Comparison of ENCODE assay signal across 13 mouse cellular contexts in the genomic region with DNA sequence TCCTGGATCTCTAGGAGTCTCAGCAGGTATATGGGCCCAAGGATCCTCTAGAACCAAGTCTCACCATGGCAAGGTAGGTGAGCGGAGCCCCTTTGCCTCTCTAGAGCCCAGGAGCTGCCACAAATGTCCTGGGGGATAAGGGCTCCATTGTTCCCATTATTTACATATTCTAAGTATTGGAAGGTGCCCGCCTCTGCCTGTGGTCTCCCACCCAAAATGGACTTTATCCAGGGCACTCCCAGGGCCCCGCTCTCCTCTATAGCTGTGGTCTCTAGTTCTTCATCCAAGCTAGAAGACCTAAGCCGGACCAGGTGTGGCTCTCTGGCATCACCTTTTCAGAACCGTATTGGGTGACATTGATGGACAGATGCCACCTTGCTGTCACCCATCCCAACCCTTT. TPM values are rescaled to one million over a fixed set of nuclear protein-coding genes. Genes with fewer than 3 reads are reported as not detected.
DNase-seq lines count a peak whose midpoint lies in the region; ATAC-seq and TF ChIP-seq lines count a peak whose summit lies in the region.
"Had no signal": no experiment of that assay in that cellular context is flagged by ENCODE, and none has a peak within 500 bp of the region (broad histone marks: within the 10 kb centered on the region; RNA-seq: fewer than 3 reads in every experiment).

A gene (minus strand): TSS at position 101 of the 400 bp plus-strand sequence.

- no peak for ATAC-seq in neural tube, embryonic 11.5 days (ENCODE audit: insufficient read depth, low FRiP score, low TSS enrichment)
- ATAC-seq in forebrain, postnatal 0 days, result no peak
- ATAC-seq in midbrain, embryonic 11.5 days (ENCODE audit: low FRiP score), result no peak
- no peak for ATAC-seq in intestine, embryonic 16.5 days

- WGBS in neural tube, embryonic 11.5 days, result 90% methylated on average over 5 of the region's 5 CpGs
- WGBS in forebrain, postnatal 0 days, result 91% methylated on average over 5 of the region's 5 CpGs
- 90% methylated on average over 5 of the region's 5 CpGs for WGBS in midbrain, embryonic 11.5 days
- WGBS in intestine, embryonic 16.5 days, result 68% methylated on average over 5 of the region's 5 CpGs

- no peak within 1 kb of the TSS for H3K4me2 ChIP-seq in neural tube, embryonic 11.5 days (ENCODE audit: low read depth)
- H3K4me2 ChIP-seq in forebrain, postnatal 0 days (ENCODE audit: low read depth), result peak within 1 kb of the TSS; percentile 32; the same call in 1 of the 2 replicates
- H3K4me2 ChIP-seq in midbrain, embryonic 11.5 days, result no peak within 1 kb of the TSS
- no peak within 1 kb of the TSS for H3K4me2 ChIP-seq in intestine, embryonic 16.5 days (ENCODE audit: low read depth, low read length)
- H3K4me2 ChIP-seq: liver, embryonic 15.5 days had no signal

- no peak within 1 kb of the TSS for H3K9ac ChIP-seq in neural tube, embryonic 11.5 days (ENCODE audit: low read length)
- H3K9ac ChIP-seq in forebrain, postnatal 0 days, result no peak within 1 kb of the TSS
- no peak within 1 kb of the TSS for H3K9ac ChIP-seq in midbrain, embryonic 11.5 days (ENCODE audit: low read length)
- no peak within 1 kb of the TSS for H3K9ac ChIP-seq in intestine, embryonic 16.5 days (ENCODE audit: low read depth, low read length)
- H3K9ac ChIP-seq: liver, embryonic 15.5 days had no signal

- TF ChIP-seq CTCF in forebrain, postnatal 0 days (IDR thresholded peaks at IDR 0.05; ENCODE audit: low read depth), result no peak

- no peak for DNase-seq in neural tube, embryonic 11.5 days (ENCODE audit: low spot score)
- DNase-seq in neural tube, embryonic 10.5 days (ENCODE audit: extremely low spot score, low spot score), result no peak
- DNase-seq in forebrain, postnatal 0 days, result no peak
- no peak for DNase-seq in midbrain, embryonic 11.5 days (ENCODE audit: low spot score, missing footprints)
- no peak for DNase-seq in B cell, adult 2 months
- no peak for DNase-seq in lung, postnatal 10 days
- DNase-seq in thymus, postnatal 4 days, result no peak
- DNase-seq: cerebellum, postnatal 36 days had no signal

- no peaks in the 10 kb centered on the region for H3K9me3 ChIP-seq in neural tube, embryonic 11.5 days (ENCODE audit: control insufficient read depth, low read length)
- no peaks in the 10 kb centered on the region for H3K9me3 ChIP-seq in forebrain, postnatal 0 days (ENCODE audit: low read length)
- H3K9me3 ChIP-seq in midbrain, embryonic 11.5 days (ENCODE audit: control insufficient read depth, low read length), result no peaks in the 10 kb centered on the region
- no peaks in the 10 kb centered on the region for H3K9me3 ChIP-seq in intestine, embryonic 16.5 days (ENCODE audit: control insufficient read depth, low read length)
- H3K9me3 ChIP-seq: liver, embryonic 15.5 days had no signal

- H3K4me1 ChIP-seq in neural tube, embryonic 11.5 days (ENCODE audit: control insufficient read depth, insufficient read depth, low read length), result peaks cover 17% of the 10 kb centered on the region
- H3K4me1 ChIP-seq in forebrain, postnatal 0 days (ENCODE audit: insufficient read depth), result peaks cover 21% of the 10 kb centered on the region
- peaks cover 19% of the 10 kb centered on the region for H3K4me1 ChIP-seq in midbrain, embryonic 11.5 days (ENCODE audit: control insufficient read depth, insufficient read depth, low read length)
- peaks cover 9% of the 10 kb centered on the region for H3K4me1 ChIP-seq in intestine, embryonic 16.5 days (ENCODE audit: control insufficient read depth, insufficient read depth, low read length)
- H3K4me1 ChIP-seq: liver, embryonic 15.5 days had no signal

- no peaks in the 10 kb centered on the region for H3K27me3 ChIP-seq in neural tube, embryonic 11.5 days (ENCODE audit: control insufficient read depth, insufficient read depth, low read length)
- no peaks in the 10 kb centered on the region for H3K27me3 ChIP-seq in forebrain, postnatal 0 days (ENCODE audit: insufficient read depth, low read length)
- H3K27me3 ChIP-seq in midbrain, embryonic 11.5 days (ENCODE audit: control insufficient read depth, insufficient read depth, low read length), result no peaks in the 10 kb centered on the region
- no peaks in the 10 kb centered on the region for H3K27me3 ChIP-seq in intestine, embryonic 16.5 days (replicated peaks; ENCODE audit: control insufficient read depth, insufficient read depth, low read length)
- H3K27me3 ChIP-seq: liver, embryonic 15.5 days had no signal

- no peaks in the 10 kb centered on the region for H3K36me3 ChIP-seq in neural tube, embryonic 11.5 days (ENCODE audit: control insufficient read depth, insufficient read depth, low read length)
- H3K36me3 ChIP-seq in forebrain, postnatal 0 days (ENCODE audit: insufficient read depth), result no peaks in the 10 kb centered on the region
- H3K36me3 ChIP-seq in midbrain, embryonic 11.5 days (ENCODE audit: control insufficient read depth, insufficient read depth, low read length), result no peaks in the 10 kb centered on the region
- H3K36me3 ChIP-seq in intestine, embryonic 16.5 days (ENCODE audit: control insufficient read depth, insufficient read depth, low read length), result no peaks in the 10 kb centered on the region
- H3K36me3 ChIP-seq: liver, embryonic 15.5 days had no signal

- no peak within 1 kb of the TSS for H3K4me3 ChIP-seq in neural tube, embryonic 11.5 days (ENCODE audit: low read depth, low read length)
- H3K4me3 ChIP-seq in forebrain, postnatal 0 days (ENCODE audit: low read depth, low read length), result no peak within 1 kb of the TSS
- no peak within 1 kb of the TSS for H3K4me3 ChIP-seq in midbrain, embryonic 11.5 days (ENCODE audit: low read depth, low read length)
- H3K4me3 ChIP-seq in intestine, embryonic 16.5 days (ENCODE audit: low read length), result no peak within 1 kb of the TSS
- H3K4me3 ChIP-seq: liver, embryonic 15.5 days had no signal

- peak within 1 kb of the TSS; percentile 91; the same call in 1 of the 2 replicates for H3K27ac ChIP-seq in neural tube, embryonic 11.5 days (ENCODE audit: low read depth, low read length)
- peak within 1 kb of the TSS; percentile 94 for H3K27ac ChIP-seq in forebrain, postnatal 0 days (ENCODE audit: low read depth, low read length)
- peak within 1 kb of the TSS; percentile 73 for H3K27ac ChIP-seq in midbrain, embryonic 11.5 days (ENCODE audit: low read depth, low read length)
- no peak within 1 kb of the TSS for H3K27ac ChIP-seq in intestine, embryonic 16.5 days (ENCODE audit: low read length)
- H3K27ac ChIP-seq: liver, embryonic 15.5 days had no signal

RNA-seq across cellular contexts. Expression of the gene that starts here (rescaled TPM):
- not detected in 2 replicates for polyA plus RNA-seq in neural tube, embryonic 11.5 days (2014; fragmentation: Nextera tagmentation; extraction: Ambion mirVana)
- total RNA-seq in forebrain, postnatal 0 days (2014; rRNA removed), result 0.24 and 0.38 TPM in 2 replicates
- polyA plus RNA-seq in forebrain, postnatal 0 days (2015; fragmentation: Nextera tagmentation; extraction: Ambion mirVana), result 0.21 and 0.47 TPM in 2 replicates
- 0.41 TPM in 1 of 2 replicates, not detected in the other for polyA plus RNA-seq in midbrain, embryonic 11.5 days (2014; fragmentation: Nextera tagmentation; extraction: Ambion mirVana)
- polyA plus RNA-seq in intestine, embryonic 16.5 days (2015; fragmentation: Nextera tagmentation; extraction: Ambion mirVana), result 0.32 and 0.42 TPM in 2 replicates
- polyA plus RNA-seq: heart, embryonic 14.5 days; kidney, embryonic 14.5 days; liver, embryonic 15.5 days; stomach, embryonic 14.5 days had no signal
